Mouse (Mus musculus): Measurements from ENCODE around the gene Hhex.

The Hhex gene

DNA sequence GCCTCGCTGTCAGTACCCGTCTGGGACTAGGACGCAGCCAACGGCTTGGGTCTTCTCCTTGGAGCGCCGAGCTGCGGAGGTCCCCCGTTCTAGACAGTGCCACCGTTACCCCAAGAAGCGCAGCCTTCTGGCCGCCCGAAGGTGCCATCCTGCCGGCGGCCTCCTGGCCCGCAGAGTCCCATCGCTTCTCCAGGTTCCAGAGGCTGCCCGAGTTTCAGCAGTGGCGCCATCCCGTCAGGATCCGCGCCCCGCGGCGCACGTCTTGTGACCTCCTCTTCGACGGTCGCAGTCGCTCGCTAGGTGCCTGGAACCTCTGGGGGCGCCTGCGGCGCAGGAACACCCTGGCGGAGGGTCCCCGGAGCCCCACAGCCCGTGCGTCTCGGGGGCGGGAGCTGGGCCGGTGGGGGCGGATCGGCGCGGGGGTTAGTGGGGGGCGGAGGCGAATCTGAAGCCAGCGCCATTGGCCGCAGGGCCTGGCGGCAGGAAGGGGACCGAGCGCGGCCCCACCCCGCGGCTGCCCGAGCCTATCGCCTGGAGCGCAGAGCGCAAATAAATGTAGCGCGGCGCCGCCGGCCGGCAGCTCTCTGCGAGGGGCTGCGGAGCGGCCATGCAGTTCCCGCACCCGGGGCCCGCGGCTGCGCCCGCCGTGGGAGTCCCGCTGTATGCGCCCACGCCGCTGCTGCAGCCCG is at the start of gene Hhex:
Gene Hhex (plus strand): TSS at position 548 of the 689 bp plus-strand sequence.
- peak; percentile 39 for DNase-seq

DNA sequence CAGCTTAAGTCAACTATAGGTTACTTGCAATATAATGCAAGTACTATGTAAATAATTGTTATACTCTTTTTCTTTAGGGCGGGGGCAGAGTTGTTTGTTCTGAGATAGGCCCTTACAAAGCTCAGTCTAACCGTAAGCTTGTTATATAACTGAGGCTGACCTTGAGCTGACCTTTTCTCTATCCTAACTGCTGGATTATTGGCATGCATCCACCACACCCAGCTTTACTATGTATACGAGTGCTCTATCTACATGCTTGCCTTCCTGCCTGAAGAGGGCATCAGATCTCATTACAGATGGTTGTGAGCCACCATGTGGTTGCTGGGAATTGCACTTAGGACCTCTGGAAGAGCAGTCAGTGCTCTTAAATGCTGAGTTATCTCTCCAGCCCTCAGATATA is 48.5 kb upstream of the Hhex start:
- no peak for DNase-seq

- no peak for DNase-seq
Measured at GRCm38 (mm10) chr19:37391869-37392268, 42.7 kb upstream of the Hhex start.

DNA sequence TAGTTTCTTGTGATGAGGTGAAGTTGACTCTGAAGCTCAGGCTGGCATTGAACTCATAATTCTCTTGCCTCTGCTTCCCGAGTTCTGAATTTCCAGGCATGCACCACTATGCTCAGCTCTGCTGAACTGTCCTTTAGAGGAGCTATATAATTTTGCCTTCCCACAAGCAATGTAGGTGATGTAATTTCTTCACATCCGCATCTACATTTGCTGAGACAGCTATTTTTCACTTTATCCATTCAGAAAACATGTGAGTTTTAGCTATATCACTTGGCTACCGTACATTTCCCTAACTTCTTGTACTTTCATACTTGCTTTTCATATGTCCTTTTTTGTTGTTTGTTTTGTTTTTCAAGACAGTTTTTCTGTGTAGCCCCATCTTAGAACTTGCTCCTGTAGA is 38.3 kb upstream of the Hhex start:
- DNase-seq = no peak

- no peak for DNase-seq
Measured at GRCm38 (mm10) chr19:37400936-37401335, 33.7 kb upstream of the Hhex start.

DNA sequence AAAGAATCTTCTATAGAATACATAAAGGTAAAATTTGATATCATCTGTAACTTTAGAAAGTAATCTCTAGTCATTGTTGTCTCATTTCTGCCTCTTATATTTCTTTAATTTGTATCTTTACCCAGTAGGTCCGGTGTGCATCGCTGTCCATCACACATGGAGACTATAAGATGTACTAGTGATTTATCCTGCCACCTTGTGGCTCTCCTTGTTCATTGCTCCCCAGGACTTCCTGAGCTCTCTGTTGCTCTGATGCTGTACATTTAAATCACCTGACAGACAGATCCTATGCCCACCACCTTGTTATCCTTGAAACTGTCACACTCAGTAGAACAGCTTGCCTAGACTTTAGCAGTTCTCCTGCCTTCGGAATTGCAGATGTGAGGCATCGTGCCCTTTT is 16.3 kb upstream of the Hhex start:
- DNase-seq = peak; percentile 23

GRCm38 (mm10) chr19:37419613-37420012 is 15.0 kb upstream of the Hhex start:
- DNase-seq = peak; percentile 4

DNA sequence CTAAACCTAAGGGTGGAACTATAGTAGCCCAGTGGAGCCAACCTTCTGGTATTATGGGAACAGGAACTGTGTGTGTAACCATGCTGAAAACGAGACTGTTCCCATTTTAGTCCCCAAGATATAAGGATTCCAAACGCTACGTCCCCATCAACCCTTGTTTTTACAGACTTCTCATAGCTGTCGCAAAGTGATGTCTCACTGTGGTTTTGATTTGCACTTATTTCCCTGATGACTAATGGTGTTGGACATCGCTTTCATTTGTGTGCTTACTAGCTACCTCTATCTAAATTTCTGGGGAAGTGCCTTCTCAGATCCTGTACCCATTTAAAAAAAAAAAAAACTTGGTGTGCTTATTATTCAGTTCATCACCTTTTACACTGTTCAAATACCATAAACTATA is 6.0 kb upstream of the Hhex start:
- no peak for DNase-seq

GRCm38 (mm10) chr19:37431139-37431756 is 3.4 kb upstream of the Hhex start:
- no peak for DNase-seq

- no peak for DNase-seq
Measured at GRCm38 (mm10) chr19:37432868-37433570, 1.6 kb upstream of the Hhex start.

- no peak for DNase-seq
Measured at GRCm38 (mm10) chr19:37433895-37434262, 731 bp upstream of the Hhex start.

GRCm38 (mm10) chr19:37435041-37435852 is 637 bp downstream of the Hhex start:
- peak; percentile 4 for DNase-seq

DNA sequence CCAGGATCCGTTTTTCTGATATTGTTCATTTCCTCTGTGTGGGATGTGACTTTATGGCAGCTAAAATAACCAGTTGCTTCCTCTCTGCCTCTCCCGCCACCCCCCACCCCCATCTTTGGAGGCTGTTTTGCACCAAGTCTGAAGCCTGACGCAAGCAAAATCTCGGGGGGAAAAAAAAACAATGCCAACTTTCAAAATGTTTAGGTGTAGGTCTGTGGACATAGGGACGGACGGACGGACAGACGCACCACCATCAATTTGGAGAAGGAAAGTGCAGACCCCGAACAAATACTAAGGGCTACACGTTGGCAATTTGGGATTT is 1.2 kb downstream of the Hhex start:
- no peak for DNase-seq

DNA sequence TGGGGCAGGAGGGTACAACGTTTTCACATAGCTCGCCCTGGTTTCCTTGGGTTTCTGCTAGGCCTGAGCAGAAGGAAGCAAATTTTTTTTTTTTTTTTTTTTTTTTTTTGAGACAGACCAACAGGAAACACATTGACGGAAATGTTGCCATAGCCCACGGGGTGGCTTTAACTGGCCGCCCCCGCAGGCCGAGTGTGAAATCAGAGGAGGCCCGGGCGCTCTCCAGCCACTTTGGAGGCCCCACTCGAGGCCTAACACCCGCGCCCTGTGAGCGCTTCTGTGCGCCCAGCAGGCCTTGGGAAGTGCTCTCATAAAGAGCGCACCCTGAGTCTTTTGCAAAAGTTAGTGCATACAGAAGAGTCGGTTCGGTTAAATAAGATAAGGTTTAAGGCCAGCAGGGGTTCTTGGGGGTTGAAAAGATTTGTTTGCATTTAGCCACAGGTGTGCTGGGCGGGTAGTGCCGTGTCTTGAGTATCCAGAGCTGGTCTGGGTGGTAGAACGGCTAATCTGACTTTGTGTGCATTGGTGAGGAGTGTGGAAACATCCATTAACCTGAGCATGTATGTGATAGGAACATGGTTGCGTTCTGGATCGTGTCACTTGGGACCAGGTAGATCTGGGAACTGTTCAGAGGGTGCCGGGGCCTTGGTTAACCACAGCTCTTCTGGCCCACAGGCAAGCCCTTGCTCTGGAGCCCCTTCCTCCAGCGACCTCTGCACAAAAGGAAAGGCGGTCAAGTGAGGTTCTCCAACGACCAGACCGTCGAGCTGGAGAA is 2.1 kb downstream of the Hhex start:
- DNase-seq = peak; percentile 5

- no peak for DNase-seq
Measured at GRCm38 (mm10) chr19:37437289-37437606, 2.6 kb downstream of the Hhex start.

- DNase-seq = no peak
Measured at GRCm38 (mm10) chr19:37440181-37440580, 5.6 kb downstream of the Hhex start.

DNA sequence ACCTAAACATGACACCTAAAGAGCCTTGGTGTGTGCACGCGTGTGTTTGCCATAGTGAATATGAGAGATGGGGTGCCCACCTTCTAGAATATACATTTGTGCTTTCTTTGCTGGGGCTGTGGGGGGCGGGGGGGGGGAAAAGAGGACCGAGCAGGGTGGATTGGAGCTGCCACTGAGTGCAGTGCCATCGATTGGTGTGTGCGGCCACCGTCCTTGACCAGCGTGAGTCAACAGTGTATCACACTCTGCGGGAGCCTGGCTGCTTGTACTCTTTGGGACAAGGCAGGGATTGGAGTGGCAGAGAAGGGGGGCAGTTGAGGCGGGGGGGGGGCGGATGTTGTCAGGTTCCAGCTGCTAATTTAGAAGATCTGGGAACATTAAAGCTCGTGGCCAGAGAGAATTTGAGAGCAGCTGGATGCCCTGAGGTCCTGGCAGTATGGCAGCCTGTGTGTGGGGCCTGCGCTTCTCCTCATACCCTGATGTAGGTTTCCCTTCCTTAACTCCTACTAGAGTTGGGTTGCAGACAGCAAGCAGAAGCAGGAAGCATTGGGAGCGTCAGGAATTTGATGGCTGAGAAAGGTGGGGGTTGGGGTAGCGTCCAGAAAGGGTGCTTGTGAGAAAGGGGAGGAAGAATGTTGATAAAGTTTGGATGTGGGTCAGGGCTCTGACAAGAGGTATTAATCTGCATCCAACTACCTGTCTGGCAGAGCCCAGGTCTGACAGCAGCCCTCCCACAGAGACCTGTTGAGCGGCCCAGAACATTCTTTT is 6.3 kb downstream of the Hhex start:
- no peak for DNase-seq

DNA sequence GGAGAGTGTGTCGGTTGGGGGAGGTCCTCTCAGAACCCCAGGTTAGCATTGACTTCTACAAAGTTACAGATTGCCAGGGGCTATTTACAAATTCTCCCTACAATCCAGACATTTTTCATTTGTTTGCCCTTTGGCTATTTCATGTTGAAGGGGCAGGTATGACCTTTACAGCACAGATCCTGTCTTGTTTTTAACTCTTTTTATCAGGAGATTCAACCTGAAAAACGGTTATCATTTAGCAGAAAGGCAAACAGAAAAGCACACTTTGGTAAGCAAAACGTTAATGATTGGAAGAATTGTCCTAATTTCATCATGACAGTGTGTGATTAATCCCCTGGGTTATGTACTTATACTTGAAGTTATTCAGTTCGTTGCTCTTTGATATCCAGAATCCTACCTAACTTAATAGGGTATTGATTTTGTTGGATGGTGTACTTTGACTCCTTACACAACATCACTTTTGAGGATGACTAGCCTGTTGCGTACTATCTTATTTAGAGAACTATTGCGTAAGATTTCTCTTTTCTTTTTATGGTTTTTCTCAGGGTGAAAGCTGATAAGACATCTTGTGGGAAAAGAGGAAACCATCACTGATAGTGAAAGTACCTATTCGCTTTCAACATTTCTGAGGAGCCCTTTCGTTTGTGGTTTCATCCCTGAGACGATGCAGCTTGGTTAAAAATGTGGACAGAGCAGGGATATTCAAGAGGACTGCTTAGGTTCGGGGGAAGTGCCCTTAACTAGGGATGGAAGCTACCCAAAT is 8.1 kb downstream of the Hhex start:
- DNase-seq = no peak

- no peak for DNase-seq
Measured at GRCm38 (mm10) chr19:37443631-37444140, 9.1 kb downstream of the Hhex start.

DNA sequence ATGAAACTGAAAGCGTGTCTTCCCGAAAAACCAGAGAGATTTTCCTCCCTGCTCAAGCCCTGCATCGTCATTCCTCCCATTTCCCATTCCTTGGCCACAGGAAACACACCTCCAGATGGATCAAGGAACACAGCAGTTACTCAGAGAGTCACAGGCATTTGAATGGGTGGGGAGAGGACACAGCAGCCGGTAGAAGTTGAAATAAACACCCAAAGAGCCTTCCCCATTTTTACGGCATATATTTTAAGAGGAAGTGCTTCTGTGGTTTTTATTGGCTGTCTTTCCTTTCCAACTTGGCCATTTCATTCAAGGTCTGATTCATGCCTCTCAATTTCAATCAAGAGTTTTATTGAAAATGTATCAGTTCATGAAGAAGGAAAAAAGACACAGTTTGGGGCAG is 13.6 kb downstream of the Hhex start:
- DNase-seq = no peak

- DNase-seq = no peak
Measured at GRCm38 (mm10) chr19:37449246-37449645, 14.6 kb downstream of the Hhex start.
